8 mouse cellular contexts compared by ENCODE assay signal in genomic region chr2:91948151-91948509, GRCm38 (mm10). TPM values are rescaled to one million over a fixed set of nuclear protein-coding genes. Genes with fewer than 3 reads are reported as not detected.
A peak's percentile ranks its signal among the peaks of the same experiment; 100 is the strongest.
DNase-seq lines count a peak whose midpoint lies in the region; ATAC-seq and TF ChIP-seq lines count a peak whose summit lies in the region.

No protein-coding gene starts in this region.

- no peak overlapping the region for H3K4me2 ChIP-seq in forebrain, postnatal 0 days (ENCODE audit: low read depth)
- H3K4me2 ChIP-seq in hindbrain, embryonic 12.5 days (replicated peaks): no peak overlapping the region
- no peak overlapping the region for H3K4me2 ChIP-seq in lung, embryonic 16.5 days (ENCODE audit: low read depth, low read length)

- 80% methylated on average over 6 of the region's 6 CpGs for WGBS in forebrain, embryonic 10.5 days
- 80% methylated on average over 6 of the region's 6 CpGs for WGBS in forebrain, postnatal 0 days
- WGBS in bone marrow, adult 2 months: 5% methylated on average over 6 of the region's 6 CpGs
- WGBS in hindbrain, embryonic 12.5 days: 79% methylated on average over 6 of the region's 6 CpGs
- 60% methylated on average over 6 of the region's 6 CpGs for WGBS in lung, embryonic 16.5 days

- H3K9me3 ChIP-seq in forebrain, embryonic 10.5 days: no peaks in the 10 kb centered on the region
- no peaks in the 10 kb centered on the region for H3K9me3 ChIP-seq in forebrain, postnatal 0 days (ENCODE audit: low read length)
- no peaks in the 10 kb centered on the region for H3K9me3 ChIP-seq in hindbrain, embryonic 12.5 days (replicated peaks)
- no peaks in the 10 kb centered on the region for H3K9me3 ChIP-seq in lung, embryonic 16.5 days (ENCODE audit: control insufficient read depth, low read length)

- H3K4me3 ChIP-seq in forebrain, embryonic 10.5 days: no peak overlapping the region
- no peak overlapping the region for H3K4me3 ChIP-seq in forebrain, postnatal 0 days (ENCODE audit: low read depth, low read length)
- H3K4me3 ChIP-seq in bone marrow, adult 2 months (replicated peaks; ENCODE audit: control insufficient read depth, low read depth, low read length): peak overlapping the region; percentile 6
- H3K4me3 ChIP-seq in hindbrain, embryonic 12.5 days: no peak overlapping the region
- H3K4me3 ChIP-seq in lung, embryonic 16.5 days (ENCODE audit: low read length): no peak overlapping the region

- peaks cover 12% of the 10 kb centered on the region for H3K36me3 ChIP-seq in forebrain, embryonic 10.5 days (replicated peaks)
- no peaks in the 10 kb centered on the region for H3K36me3 ChIP-seq in forebrain, postnatal 0 days (ENCODE audit: insufficient read depth)
- no peaks in the 10 kb centered on the region for H3K36me3 ChIP-seq in hindbrain, embryonic 12.5 days
- no peaks in the 10 kb centered on the region for H3K36me3 ChIP-seq in lung, embryonic 16.5 days (ENCODE audit: control insufficient read depth, insufficient read depth, low read length)

- peak overlapping the region; percentile 85 for H3K27ac ChIP-seq in forebrain, embryonic 10.5 days
- H3K27ac ChIP-seq in forebrain, postnatal 0 days (ENCODE audit: low read depth, low read length): no peak overlapping the region
- H3K27ac ChIP-seq in bone marrow, adult 2 months (ENCODE audit: control insufficient read depth, insufficient read depth, low read depth, low read length, poor library complexity): peak overlapping the region; percentile 57
- H3K27ac ChIP-seq in hindbrain, embryonic 12.5 days: peak overlapping the region; percentile 30
- H3K27ac ChIP-seq in lung, embryonic 16.5 days (ENCODE audit: low read length): peak overlapping the region; percentile 54

- no peak overlapping the region for H3K9ac ChIP-seq in forebrain, postnatal 0 days
- H3K9ac ChIP-seq in hindbrain, embryonic 12.5 days: no peak overlapping the region
- no peak overlapping the region for H3K9ac ChIP-seq in lung, embryonic 16.5 days (ENCODE audit: low read length)

- no peak for TF ChIP-seq CTCF in forebrain, postnatal 0 days (IDR thresholded peaks at IDR 0.05; ENCODE audit: low read depth)
- TF ChIP-seq CTCF in bone marrow, adult 2 months (IDR thresholded peaks at IDR 0.05; ENCODE audit: control insufficient read depth, insufficient read depth, low read length): no peak

- DNase-seq in forebrain, embryonic 10.5 days (ENCODE audit: extremely low spot score, low spot score): no peak
- no peak for DNase-seq in forebrain, postnatal 0 days
- no peak for DNase-seq in left cerebral cortex, adult 18-20 months (ENCODE audit: low spot score in 2 of 2)
- DNase-seq in right cerebral cortex, postnatal 14 days: no peak
- no peak for DNase-seq in gastrocnemius, postnatal 36 days

- ATAC-seq in forebrain, postnatal 0 days: no peak
- ATAC-seq in hindbrain, embryonic 12.5 days (ENCODE audit: low FRiP score): no peak
- no peak for ATAC-seq in lung, embryonic 16.5 days (ENCODE audit: low read depth)

- H3K27me3 ChIP-seq in forebrain, embryonic 10.5 days (ENCODE audit: poor library complexity, severe bottlenecking): no peaks in the 10 kb centered on the region
- no peaks in the 10 kb centered on the region for H3K27me3 ChIP-seq in forebrain, postnatal 0 days (ENCODE audit: insufficient read depth, low read length)
- no peaks in the 10 kb centered on the region for H3K27me3 ChIP-seq in hindbrain, embryonic 12.5 days
- no peaks in the 10 kb centered on the region for H3K27me3 ChIP-seq in lung, embryonic 16.5 days (ENCODE audit: control insufficient read depth, insufficient read depth, low read depth, low read length)

- TF ChIP-seq POLR2A in bone marrow, adult 2 months (IDR thresholded peaks at IDR 0.05; ENCODE audit: borderline replicate concordance, control insufficient read depth, low read depth, low read length): no peak

- peaks cover 65% of the 10 kb centered on the region for H3K4me1 ChIP-seq in forebrain, embryonic 10.5 days
- H3K4me1 ChIP-seq in forebrain, postnatal 0 days (ENCODE audit: insufficient read depth): peaks cover 8% of the 10 kb centered on the region
- H3K4me1 ChIP-seq in bone marrow, adult 2 months (ENCODE audit: control insufficient read depth, insufficient read depth, low read length): peaks cover 13% of the 10 kb centered on the region
- peaks cover 49% of the 10 kb centered on the region for H3K4me1 ChIP-seq in hindbrain, embryonic 12.5 days
- peaks cover 40% of the 10 kb centered on the region for H3K4me1 ChIP-seq in lung, embryonic 16.5 days (replicated peaks; ENCODE audit: control insufficient read depth, insufficient read depth, low read length)

- intact Hi-C loops in gastrocnemius, postnatal 36 days (cut with DNase I): loop anchor here (5.0 kb wide), 1 partner anchor 109 kb away; no protein-coding TSS in a partner anchor

RNA-seq across cellular contexts. Expression of gene Gm9821, which starts 2.6 kb away (rescaled TPM):
- polyA plus RNA-seq in forebrain, embryonic 10.5 days (2016; fragmentation: Nextera tagmentation; extraction: Ambion mirVana): 0.44 and 0.52 TPM in 2 replicates
- not detected in 2 replicates for total RNA-seq in forebrain, postnatal 0 days (2014; rRNA removed)
- not detected in 2 replicates for polyA plus RNA-seq in forebrain, postnatal 0 days (2015; fragmentation: Nextera tagmentation; extraction: Ambion mirVana)
- not detected in 2 replicates for polyA plus RNA-seq in bone marrow, adult 2 months (2011; ENCODE audit: insufficient read depth, insufficient read length, low replicate concordance, missing spikeins)
- 0.50 and 0.57 TPM in 2 replicates for polyA plus RNA-seq in hindbrain, embryonic 12.5 days (2016; fragmentation: Nextera tagmentation; extraction: Ambion mirVana)
- polyA plus RNA-seq in lung, embryonic 16.5 days (2015; fragmentation: Nextera tagmentation; extraction: Ambion mirVana): 0.33 and 0.88 TPM in 2 replicates
- total RNA-seq in left cerebral cortex, adult 18-20 months (2021): not detected
- not detected for total RNA-seq in gastrocnemius, postnatal 36 days (2021)

RNA-seq across cellular contexts. Expression of gene Mdk, which starts 16.0 kb away (rescaled TPM):
- polyA plus RNA-seq in forebrain, embryonic 10.5 days (2016; fragmentation: Nextera tagmentation; extraction: Ambion mirVana): 1,773 and 1,865 TPM in 2 replicates
- total RNA-seq in forebrain, postnatal 0 days (2014; rRNA removed): 74.2 and 75.5 TPM in 2 replicates
- polyA plus RNA-seq in forebrain, postnatal 0 days (2015; fragmentation: Nextera tagmentation; extraction: Ambion mirVana): 121 and 162 TPM in 2 replicates
- polyA plus RNA-seq in bone marrow, adult 2 months (2011; ENCODE audit: insufficient read depth, insufficient read length, low replicate concordance, missing spikeins): 14.9 and 18.6 TPM in 2 replicates
- polyA plus RNA-seq in hindbrain, embryonic 12.5 days (2016; fragmentation: Nextera tagmentation; extraction: Ambion mirVana): 904 and 962 TPM in 2 replicates
- 680 and 776 TPM in 2 replicates for polyA plus RNA-seq in lung, embryonic 16.5 days (2015; fragmentation: Nextera tagmentation; extraction: Ambion mirVana)
- 10 to 100 TPM; 19.0 to 23.8 TPM for total RNA-seq in left cerebral cortex, adult 18-20 months (2021)
- 1 to 10 TPM; 1.4 to 4.3 TPM for total RNA-seq in gastrocnemius, postnatal 36 days (2021)

RNA-seq across cellular contexts. Expression of gene Chrm4, which starts 21.1 kb away (rescaled TPM):
- 0.12 and 0.77 TPM in 2 replicates for polyA plus RNA-seq in forebrain, embryonic 10.5 days (2016; fragmentation: Nextera tagmentation; extraction: Ambion mirVana)
- 4.0 and 7.0 TPM in 2 replicates for total RNA-seq in forebrain, postnatal 0 days (2014; rRNA removed)
- polyA plus RNA-seq in forebrain, postnatal 0 days (2015; fragmentation: Nextera tagmentation; extraction: Ambion mirVana): 1.1 and 1.3 TPM in 2 replicates
- polyA plus RNA-seq in bone marrow, adult 2 months (2011; ENCODE audit: insufficient read depth, insufficient read length, low replicate concordance, missing spikeins): not detected in 2 replicates
- polyA plus RNA-seq in hindbrain, embryonic 12.5 days (2016; fragmentation: Nextera tagmentation; extraction: Ambion mirVana): 0.77 and 1.0 TPM in 2 replicates
- 0.10 TPM in 1 of 2 replicates, not detected in the other for polyA plus RNA-seq in lung, embryonic 16.5 days (2015; fragmentation: Nextera tagmentation; extraction: Ambion mirVana)
- total RNA-seq in left cerebral cortex, adult 18-20 months (2021): 10 to 100 TPM; 56.6 to 61.4 TPM
- total RNA-seq in gastrocnemius, postnatal 36 days (2021): not detected

RNA-seq across cellular contexts. Expression of gene Dgkz, which starts 27.5 kb away (rescaled TPM):
- 35.1 and 39.1 TPM in 2 replicates for polyA plus RNA-seq in forebrain, embryonic 10.5 days (2016; fragmentation: Nextera tagmentation; extraction: Ambion mirVana)
- total RNA-seq in forebrain, postnatal 0 days (2014; rRNA removed): 112 and 116 TPM in 2 replicates
- 29.1 and 31.4 TPM in 2 replicates for polyA plus RNA-seq in forebrain, postnatal 0 days (2015; fragmentation: Nextera tagmentation; extraction: Ambion mirVana)
- polyA plus RNA-seq in bone marrow, adult 2 months (2011; ENCODE audit: insufficient read depth, insufficient read length, low replicate concordance, missing spikeins): 82.4 and 229 TPM in 2 replicates
- 30.9 and 31.9 TPM in 2 replicates for polyA plus RNA-seq in hindbrain, embryonic 12.5 days (2016; fragmentation: Nextera tagmentation; extraction: Ambion mirVana)
- 55.9 and 59.7 TPM in 2 replicates for polyA plus RNA-seq in lung, embryonic 16.5 days (2015; fragmentation: Nextera tagmentation; extraction: Ambion mirVana)
- 100 to 1,000 TPM; 491 to 526 TPM for total RNA-seq in left cerebral cortex, adult 18-20 months (2021)
- 10 to 100 TPM; 28.1 to 35.5 TPM for total RNA-seq in gastrocnemius, postnatal 36 days (2021)
